Mouse (Mus musculus): Measurements from ENCODE around the gene Pafah1b2.

DNA sequence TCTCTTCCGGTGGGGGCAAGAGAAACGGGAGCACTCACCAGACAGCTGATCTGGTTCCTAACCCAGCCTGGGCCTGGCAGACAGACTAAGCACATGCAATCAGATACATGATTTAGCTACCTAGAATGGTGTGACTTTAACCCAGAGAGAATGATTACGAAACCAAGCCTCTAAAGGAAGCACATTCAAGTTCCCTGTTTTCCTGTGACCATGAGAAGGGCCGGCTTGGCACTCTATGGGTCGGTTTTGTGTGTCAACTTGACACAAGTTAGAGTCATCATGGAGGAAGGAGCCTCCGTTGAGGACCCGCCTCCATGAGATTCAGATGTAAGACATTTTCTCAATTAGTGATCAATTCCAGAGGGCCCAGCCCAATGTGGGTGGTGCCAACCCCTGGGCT lies 52.8 kb downstream of the Pafah1b2 start:
- TF ChIP-seq CTCF (IDR thresholded peaks at IDR 0.05; ENCODE audit: low read depth, low read length) (no peak), GATA1 (IDR thresholded peaks at IDR 0.05; ENCODE audit: borderline replicate concordance, low read length) (no peak), POLR2AphosphoS5 (IDR thresholded peaks at IDR 0.05; ENCODE audit: insufficient replicate concordance, low read depth, low read length) (no peak), TAL1 (conservative IDR thresholded peaks at IDR 0.05; ENCODE audit: low read depth, low read length) (no peak), GATA2 (IDR thresholded peaks at IDR 0.05; ENCODE audit: borderline replicate concordance, low read depth, low read length) (no peak)

Data from G1E (cell line).